Mouse (Mus musculus) hindbrain, embryonic 11.5 days (tissue): Measurements from ENCODE around the gene Larp7. TPM values are rescaled to one million over a fixed set of nuclear protein-coding genes. Genes with fewer than 3 reads are reported as not detected.
A peak's percentile ranks its signal among the peaks of the same experiment; 100 is the strongest.

ENCODE experiments used
- ATAC-seq: fragments of 200-750 bp; cut with Nextera tagmentation; 2 replicates; pipeline ENCODE4 v1.8.0; 2017; ENCODE audit warnings: mild to moderate bottlenecking, moderate TSS enrichment, moderate library complexity; ENCODE audit not compliant: low FRiP score
- DNase-seq: peaks from one replicate; pipeline ENCODE4 v3.0.0-alpha.2; 2015; ENCODE audit warnings: low spot score
- H3K27ac ChIP-seq: fragments of 300-500 bp; sonication (generic); 2 replicates; pipeline ENCODE4 v1.5.1; 2014; ENCODE audit warnings: mild to moderate bottlenecking, low read depth, low read length
- H3K27me3 ChIP-seq: fragments of 300-500 bp; sonication (generic); 2 replicates; pipeline ENCODE4 v1.6.1; 2014; ENCODE audit warnings: mild to moderate bottlenecking, low read length, moderate library complexity, mixed read lengths; ENCODE audit not compliant: control insufficient read depth, insufficient read depth
- H3K36me3 ChIP-seq: fragments of 300-500 bp; sonication (generic); 2 replicates; pipeline ENCODE4 v1.6.1; 2014; ENCODE audit warnings: mild to moderate bottlenecking, low read length, moderate library complexity, mixed read lengths; ENCODE audit not compliant: control insufficient read depth, insufficient read depth
- H3K4me1 ChIP-seq: fragments of 300-500 bp; sonication (generic); replicated peaks from 2 replicates; pipeline ENCODE4 v1.6.1; 2014; ENCODE audit warnings: low read length, mixed read lengths; ENCODE audit not compliant: control insufficient read depth, insufficient read depth
- H3K4me2 ChIP-seq: fragments of 300-500 bp; sonication (generic); replicated peaks from 2 replicates; pipeline ENCODE4 v1.6.1; 2014; ENCODE audit warnings: mild to moderate bottlenecking, low read depth, low read length
- H3K4me3 ChIP-seq: fragments of 300-500 bp; sonication (generic); 2 replicates; pipeline ENCODE4 v1.5.1; 2014; ENCODE audit warnings: low read depth, low read length
- H3K9ac ChIP-seq: fragments of 300-500 bp; sonication (generic); 2 replicates; pipeline ENCODE4 v1.6.1; 2014; ENCODE audit warnings: low read depth, low read length
- H3K9me3 ChIP-seq: fragments of 300-500 bp; sonication (generic); 2 replicates; pipeline ENCODE4 v1.6.1; 2016; ENCODE audit warnings: low read length; ENCODE audit not compliant: control insufficient read depth
- WGBS: fragments of 180-500 bp; shearing (Covaris S2); extraction: QIAGEN DNeasy Blood & Tissue Kit; methylation state at CpG from one replicate; pipeline ENCODE4 v1.1.7; 2014; 5-methylcytosine and 5-hydroxymethylcytosine counted together
- microRNA counts: library from miRNA; unstranded; fragments of <30 nt; microRNA quantifications from one replicate; lab custom pipeline; 2015
- polyA plus RNA-seq: library from polyadenylated mRNA; unstranded; fragments of >200 nt; fragmentation: Nextera tagmentation; extraction: Ambion mirVana; gene quantifications from 2 replicates; pipeline ENCODE4 v1.2.1, GENCODE M21; 2014

The Larp7 gene
- polyA plus RNA-seq, 1 experiment from 2014 or later: 75.9 TPM

- H3K4me3 ChIP-seq: peak overlapping the region; percentile 65
- 3% methylated on average over 19 of the region's 23 CpGs for WGBS
- no peaks in the 10 kb centered on the region; the same call in 1 of the 2 replicates for H3K4me1 ChIP-seq
- peak overlapping the region; percentile 88 for H3K9ac ChIP-seq
- no peaks in the 10 kb centered on the region for H3K36me3 ChIP-seq
- peak overlapping the region; percentile 100 for H3K4me2 ChIP-seq
- no peak overlapping the region for H3K27ac ChIP-seq
- peak; percentile 81 for ATAC-seq
- H3K27me3 ChIP-seq: peaks cover 10% of the 10 kb centered on the region; the same call in 1 of the 2 replicates
- H3K9me3 ChIP-seq: no peaks in the 10 kb centered on the region
- peak; percentile 54 for DNase-seq
These were observed 54.9 kb downstream of the Larp7 start for GRCm38 (mm10) chr3:127498197-127498741.

- no peaks in the 10 kb centered on the region for H3K36me3 ChIP-seq
- H3K9me3 ChIP-seq: no peaks in the 10 kb centered on the region
- no peaks in the 10 kb centered on the region for H3K4me1 ChIP-seq
- ATAC-seq: no peak
- 89% methylated on average over 3 of the region's 3 CpGs for whole genome bisulfite sequencing
- H3K27me3 ChIP-seq: no peaks in the 10 kb centered on the region
- no peak overlapping the region for H3K4me3 ChIP-seq
- no peak overlapping the region for H3K27ac ChIP-seq
- DNase-seq: no peak
- H3K4me2 ChIP-seq: no peak overlapping the region
- H3K9ac ChIP-seq: no peak overlapping the region
These were observed 60.5 kb downstream of the Larp7 start for GRCm38 (mm10) chr3:127492663-127493062.

- 80% methylated on average over 7 of the region's 7 CpGs for WGBS
- H3K4me3 ChIP-seq: no peak overlapping the region
These were observed 65.8 kb downstream of the Larp7 start for GRCm38 (mm10) chr3:127487302-127487701.

More at GRCm38 (mm10) chr3:127487302-127487701, 65.8 kb downstream of the Larp7 start:
- no peaks in the 10 kb centered on the region for H3K4me1 ChIP-seq
- no peaks in the 10 kb centered on the region for H3K9me3 ChIP-seq
- no peak overlapping the region for H3K4me2 ChIP-seq
- H3K36me3 ChIP-seq: no peaks in the 10 kb centered on the region
- H3K27ac ChIP-seq: no peak overlapping the region
- DNase-seq: no peak
- no peaks in the 10 kb centered on the region for H3K27me3 ChIP-seq
- no peak for ATAC-seq
- no peak overlapping the region for H3K9ac ChIP-seq

MicroRNAs within 50 kb of the gene (microRNA counts, 519-probe panel; counts per million panel counts)
- microRNA mmu-miR-302a (lab: Ali Mortazavi, UCI) (3,537 counts per million, percentile 24 among the panel's probes with 10 or more counts), microRNA mmu-miR-302b (lab: Ali Mortazavi, UCI) (not detected), microRNA mmu-miR-302c (lab: Ali Mortazavi, UCI) (not detected), microRNA mmu-miR-302d (lab: Ali Mortazavi, UCI) (4,745 counts per million, percentile 59 among the panel's probes with 10 or more counts), microRNA mmu-miR-367 (lab: Ali Mortazavi, UCI) (3,745 counts per million, percentile 30 among the panel's probes with 10 or more counts)

Other genes starting within 250 kb of the Larp7 start
- 83.6 and 118 TPM in 2 replicates for gene Ank2, start 54.0 kb downstream of the Larp7 start, polyA plus RNA-seq
- 9.5 and 12.6 TPM in 2 replicates for gene Zgrf1, start 140 bp upstream of the Larp7 start, polyA plus RNA-seq
- gene Neurog2, start 79.8 kb upstream of the Larp7 start, polyA plus RNA-seq: 45.1 and 47.1 TPM in 2 replicates
- 1.2 and 1.3 TPM in 2 replicates for gene Alpk1, start 227.2 kb upstream of the Larp7 start, polyA plus RNA-seq
- 4.5 and 4.7 TPM in 2 replicates for gene Tifa, start 236.5 kb upstream of the Larp7 start, polyA plus RNA-seq